Mouse (Mus musculus): Measurements from ENCODE around the gene Leo1.
"Not testable (repeated sequence)": the region's sequence is repeated elsewhere in the genome, so short reads cannot be mapped to it uniquely, and the experiment has no call there.

Gene Leo1

GRCm38 (mm10) chr9:75467581-75467980 lies 26.3 kb downstream of the Leo1 start:
- DNase-seq (ENCODE audit: low read depth, low spot score), result peak; percentile 24

- peak; percentile 96 for DNase-seq (ENCODE audit: low read depth, low spot score)
These were observed 27.0 kb downstream of the Leo1 start for GRCm38 (mm10) chr9:75468297-75468696.

GRCm38 (mm10) chr9:75477212-75477611 lies 35.9 kb downstream of the Leo1 start:
- DNase-seq (ENCODE audit: low read depth, low spot score), result no peak

GRCm38 (mm10) chr9:75479106-75479725 lies 37.9 kb downstream of the Leo1 start:
- no peak for DNase-seq (ENCODE audit: low read depth, low spot score)

- DNase-seq (ENCODE audit: low read depth, low spot score), result no peak
These were observed 39.3 kb downstream of the Leo1 start for GRCm38 (mm10) chr9:75480536-75481075.

- no peak for DNase-seq (ENCODE audit: low read depth, low spot score)
These were observed 43.9 kb downstream of the Leo1 start for GRCm38 (mm10) chr9:75485231-75485630.

GRCm38 (mm10) chr9:75488255-75488654 lies 46.9 kb downstream of the Leo1 start:
- not testable (repeated sequence) for DNase-seq (ENCODE audit: low read depth, low spot score)

- DNase-seq (ENCODE audit: low read depth, low spot score), result no peak
These were observed 53.2 kb downstream of the Leo1 start for GRCm38 (mm10) chr9:75494407-75495005.

- DNase-seq (ENCODE audit: low read depth, low spot score), result no peak
These were observed 54.6 kb downstream of the Leo1 start for GRCm38 (mm10) chr9:75495945-75496344.

GRCm38 (mm10) chr9:75498571-75498970 lies 57.2 kb downstream of the Leo1 start:
- DNase-seq (ENCODE audit: low read depth, low spot score), result no peak

- DNase-seq (ENCODE audit: low read depth, low spot score), result no peak
These were observed 63.0 kb downstream of the Leo1 start for GRCm38 (mm10) chr9:75504311-75504710.

- DNase-seq (ENCODE audit: low read depth, low spot score), result no peak
These were observed 70.1 kb downstream of the Leo1 start for GRCm38 (mm10) chr9:75511236-75511939.

- DNase-seq (ENCODE audit: low read depth, low spot score), result peak; percentile 63
These were observed 74.3 kb downstream of the Leo1 start for GRCm38 (mm10) chr9:75515464-75516113.

Measured in A20 (cell line).